ENCODE assay signal across 8 mouse cellular contexts in the genomic region with DNA sequence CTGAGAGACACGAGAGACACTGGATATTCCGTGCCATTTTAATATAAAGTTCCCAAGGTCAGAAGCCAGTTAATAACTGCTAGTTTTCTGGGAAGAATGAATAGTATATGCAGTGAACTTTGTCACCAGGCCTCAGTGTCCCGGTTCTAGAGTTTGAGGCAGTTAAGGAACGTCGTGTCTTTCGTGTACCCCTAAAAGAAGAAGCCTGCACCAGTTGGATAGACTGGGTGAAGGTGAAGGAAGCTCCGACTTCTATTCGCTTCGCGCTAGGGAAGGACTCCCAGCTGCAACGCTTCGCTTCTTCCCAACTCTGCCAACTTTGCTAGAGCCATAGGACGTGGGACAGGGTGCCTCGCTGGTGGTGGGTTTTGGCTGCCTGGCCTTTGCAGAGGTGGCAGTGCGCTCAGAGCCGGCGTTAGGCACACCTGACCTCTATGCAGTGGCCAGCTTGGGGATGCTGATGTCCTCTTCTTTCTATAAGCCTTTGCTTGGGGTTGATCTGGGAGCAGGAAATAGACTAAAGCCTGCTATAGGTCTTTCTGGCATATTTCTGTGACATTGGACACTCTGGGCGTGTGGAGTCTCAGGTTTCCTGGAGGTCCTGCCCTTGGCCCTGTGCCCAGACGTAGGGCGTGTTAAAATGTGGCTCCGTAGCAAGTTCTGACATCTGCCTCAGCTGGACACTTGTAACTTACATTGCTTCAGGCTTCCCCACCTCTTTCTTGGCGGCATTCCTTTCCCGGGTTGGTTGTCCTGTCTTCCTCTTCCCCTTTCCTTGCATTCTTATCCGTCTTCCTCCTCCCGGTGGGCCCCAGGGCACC. TPM values are rescaled to one million over a fixed set of nuclear protein-coding genes. Genes with fewer than 3 reads are reported as not detected.
A peak's percentile ranks its signal among the peaks of the same experiment; 100 is the strongest.
DNase-seq lines count a peak whose midpoint lies in the region; ATAC-seq and TF ChIP-seq lines count a peak whose summit lies in the region.

No protein-coding gene starts in this region.

- no peak for ATAC-seq in embryonic facial prominence, embryonic 12.5 days (ENCODE audit: insufficient number of reproducible peaks, insufficient read depth, low FRiP score, low TSS enrichment)
- ATAC-seq in heart, postnatal 0 days (ENCODE audit: insufficient read depth, low read depth), result no peak
- peak; percentile 24 for ATAC-seq in stomach, embryonic 15.5 days (ENCODE audit: insufficient read depth, low FRiP score, low read depth)

- H3K27me3 ChIP-seq in embryonic facial prominence, embryonic 12.5 days, result peaks cover 4% of the 10 kb centered on the region; the same call in 1 of the 2 replicates
- no peaks in the 10 kb centered on the region for H3K27me3 ChIP-seq in heart, postnatal 0 days (ENCODE audit: control insufficient read depth, insufficient read depth, low read length)
- peaks cover 13% of the 10 kb centered on the region; the same call in 1 of the 2 replicates for H3K27me3 ChIP-seq in midbrain, embryonic 10.5 days (ENCODE audit: low read depth, poor library complexity, severe bottlenecking)
- no peaks in the 10 kb centered on the region for H3K27me3 ChIP-seq in stomach, embryonic 15.5 days (replicated peaks)

- peak overlapping the region; percentile 88 for H3K4me2 ChIP-seq in embryonic facial prominence, embryonic 12.5 days (replicated peaks)
- peak overlapping the region; percentile 91 for H3K4me2 ChIP-seq in heart, postnatal 0 days (ENCODE audit: low read depth, low read length)
- H3K4me2 ChIP-seq in stomach, embryonic 15.5 days, result peak overlapping the region; percentile 84

- no peak for TF ChIP-seq CTCF in heart, postnatal 0 days (IDR thresholded peaks at IDR 0.05; ENCODE audit: low read depth)

- TF ChIP-seq EP300 in heart, postnatal 0 days (IDR thresholded peaks at IDR 0.05; ENCODE audit: low read depth), result no peak

- no peak overlapping the region for H3K27ac ChIP-seq in embryonic facial prominence, embryonic 12.5 days
- no peak overlapping the region for H3K27ac ChIP-seq in heart, postnatal 0 days (ENCODE audit: low read depth)
- 0 out of 2 replicates have a peak overlapping the region, but pooled peaks have one; percentile 98 for H3K27ac ChIP-seq in midbrain, embryonic 10.5 days (replicated peaks)
- peak overlapping the region; percentile 35; the same call in 1 of the 2 replicates for H3K27ac ChIP-seq in stomach, embryonic 15.5 days

- 6% methylated on average over 25 of the region's 25 CpGs for WGBS in embryonic facial prominence, embryonic 12.5 days
- WGBS in heart, postnatal 0 days, result 2% methylated on average over 25 of the region's 25 CpGs
- WGBS in midbrain, embryonic 10.5 days, result 9% methylated on average over 25 of the region's 25 CpGs
- WGBS in stomach, embryonic 15.5 days, result 3% methylated on average over 25 of the region's 25 CpGs

- peaks cover 19% of the 10 kb centered on the region for H3K4me1 ChIP-seq in embryonic facial prominence, embryonic 12.5 days
- peaks cover 19% of the 10 kb centered on the region for H3K4me1 ChIP-seq in heart, postnatal 0 days (ENCODE audit: control insufficient read depth, insufficient read depth)
- H3K4me1 ChIP-seq in midbrain, embryonic 10.5 days, result peaks cover 37% of the 10 kb centered on the region
- peaks cover 16% of the 10 kb centered on the region; the same call in 1 of the 2 replicates for H3K4me1 ChIP-seq in stomach, embryonic 15.5 days

- H3K9me3 ChIP-seq in embryonic facial prominence, embryonic 12.5 days, result no peaks in the 10 kb centered on the region
- H3K9me3 ChIP-seq in heart, postnatal 0 days (replicated peaks; ENCODE audit: control insufficient read depth, low read length), result no peaks in the 10 kb centered on the region
- H3K9me3 ChIP-seq in midbrain, embryonic 10.5 days (replicated peaks), result no peaks in the 10 kb centered on the region
- no peaks in the 10 kb centered on the region for H3K9me3 ChIP-seq in stomach, embryonic 15.5 days

- peak; percentile 16 to 27 for DNase-seq in B cell, adult 2 months
- DNase-seq in ZHBTc4 (ENCODE audit: low read depth, low spot score), result peak; percentile 76
- DNase-seq in heart, postnatal 0 days (ENCODE audit: low spot score), result peak; percentile 34
- peak; percentile 80 to 87 for DNase-seq in kidney, postnatal 4 days
- DNase-seq in midbrain, embryonic 10.5 days (ENCODE audit: low spot score), result peak; percentile 39
- no peak for DNase-seq in layer of hippocampus, adult 11-12 months (ENCODE audit: low spot score)

- peak overlapping the region; percentile 81 for H3K9ac ChIP-seq in embryonic facial prominence, embryonic 12.5 days
- peak overlapping the region; percentile 71 for H3K9ac ChIP-seq in heart, postnatal 0 days (replicated peaks; ENCODE audit: low read depth, low read length)
- H3K9ac ChIP-seq in stomach, embryonic 15.5 days, result peak overlapping the region; percentile 57; the same call in 1 of the 2 replicates

- no peaks in the 10 kb centered on the region for H3K36me3 ChIP-seq in embryonic facial prominence, embryonic 12.5 days
- no peaks in the 10 kb centered on the region for H3K36me3 ChIP-seq in heart, postnatal 0 days (replicated peaks; ENCODE audit: control insufficient read depth, insufficient read depth, low read length)
- H3K36me3 ChIP-seq in midbrain, embryonic 10.5 days, result 0 out of 2 replicates have a peak, but pooled peaks cover 2% of the 10 kb centered on the region
- H3K36me3 ChIP-seq in stomach, embryonic 15.5 days, result no peaks in the 10 kb centered on the region

- peak overlapping the region; percentile 68 for H3K4me3 ChIP-seq in embryonic facial prominence, embryonic 12.5 days
- H3K4me3 ChIP-seq in heart, postnatal 0 days (ENCODE audit: low read depth, low read length), result peak overlapping the region; percentile 63
- H3K4me3 ChIP-seq in midbrain, embryonic 10.5 days, result peak overlapping the region; percentile 84
- peak overlapping the region; percentile 78 for H3K4me3 ChIP-seq in stomach, embryonic 15.5 days (replicated peaks)

RNA-seq across cellular contexts. Expression of gene Ppm1l, which starts 1.7 kb away (rescaled TPM):
- polyA plus RNA-seq in embryonic facial prominence, embryonic 12.5 days (2016; fragmentation: Nextera tagmentation; extraction: Ambion mirVana), result 11.9 and 14.5 TPM in 2 replicates
- total RNA-seq in heart, postnatal 0 days (2014; rRNA removed; ENCODE audit: low replicate concordance), result 13.8 and 25.7 TPM in 2 replicates
- 7.8 and 8.7 TPM in 2 replicates for polyA plus RNA-seq in heart, postnatal 0 days (2015; fragmentation: Nextera tagmentation; extraction: Ambion mirVana)
- polyA plus RNA-seq in midbrain, embryonic 10.5 days (2016; fragmentation: Nextera tagmentation; extraction: Ambion mirVana), result 14.8 and 15.6 TPM in 2 replicates
- polyA plus RNA-seq in stomach, embryonic 15.5 days (2015; fragmentation: Nextera tagmentation; extraction: Ambion mirVana), result 8.1 and 8.5 TPM in 2 replicates

Comparison
In these comparisons a context has a peak if more than half of its experiments do, and no peak if none do; other contexts are left out.
1. H3K27ac ChIP-seq: peak in midbrain, embryonic 10.5 days (single experiment) and stomach, embryonic 15.5 days (single experiment); none in embryonic facial prominence, embryonic 12.5 days (single experiment) and heart, postnatal 0 days (single experiment).
2. Peak in every context shown above with its lines, with median percentiles within 50 percentile points of each other: H3K4me2 ChIP-seq, H3K4me3 ChIP-seq and H3K9ac ChIP-seq.